Mouse (Mus musculus) intestine, embryonic 15.5 days (tissue): ENCODE results near the gene Carmil3. TPM values are rescaled to one million over a fixed set of nuclear protein-coding genes. Genes with fewer than 3 reads are reported as not detected.

Experiments
- ATAC-seq: fragments of 200-750 bp; cut with Nextera tagmentation; 2 replicates; pipeline ENCODE4 v1.8.0; 2017; ENCODE audit warnings: moderate TSS enrichment, moderate library complexity
- H3K27ac ChIP-seq: fragments of 300-500 bp; sonication (generic); 2 replicates; pipeline ENCODE4 v1.5.1; 2015; ENCODE audit warnings: mild to moderate bottlenecking, inconsistent platforms
- H3K27me3 ChIP-seq: fragments of 300-500 bp; sonication (generic); replicated peaks from 2 replicates; pipeline ENCODE4 v1.6.1; 2015; ENCODE audit warnings: inconsistent platforms
- H3K36me3 ChIP-seq: fragments of 300-500 bp; sonication (generic); 2 replicates; pipeline ENCODE4 v1.6.1; 2015; ENCODE audit warnings: inconsistent platforms
- H3K4me1 ChIP-seq: fragments of 300-500 bp; sonication (generic); replicated peaks from 2 replicates; pipeline ENCODE4 v1.6.1; 2015; ENCODE audit warnings: inconsistent platforms
- H3K4me2 ChIP-seq: fragments of 300-500 bp; sonication (generic); replicated peaks from 2 replicates; pipeline ENCODE4 v1.6.1; 2015; ENCODE audit warnings: mild to moderate bottlenecking, inconsistent platforms
- H3K4me3 ChIP-seq: fragments of 300-500 bp; sonication (generic); replicated peaks from 2 replicates; pipeline ENCODE4 v1.5.1; 2015; ENCODE audit warnings: inconsistent platforms
- H3K9ac ChIP-seq: fragments of 300-500 bp; sonication (generic); 2 replicates; pipeline ENCODE4 v1.6.1; 2015; ENCODE audit warnings: inconsistent platforms
- H3K9me3 ChIP-seq: fragments of 300-500 bp; sonication (generic); 2 replicates; pipeline ENCODE4 v1.6.1; 2016; ENCODE audit warnings: inconsistent platforms
- WGBS: fragments of 180-500 bp; shearing (Covaris S2); methylation state at CpG from one replicate; pipeline ENCODE4 v1.1.7; 2015; 5-methylcytosine and 5-hydroxymethylcytosine counted together
- polyA plus RNA-seq: library from polyadenylated mRNA; unstranded; fragments of >200 nt; fragmentation: Nextera tagmentation; extraction: Ambion mirVana; gene quantifications from 2 replicates; pipeline ENCODE4 v1.2.1, GENCODE M21; 2015

Carmil3 gene
- polyA plus RNA-seq, 1 experiment from 2014 or later = 2.2 TPM

DNA sequence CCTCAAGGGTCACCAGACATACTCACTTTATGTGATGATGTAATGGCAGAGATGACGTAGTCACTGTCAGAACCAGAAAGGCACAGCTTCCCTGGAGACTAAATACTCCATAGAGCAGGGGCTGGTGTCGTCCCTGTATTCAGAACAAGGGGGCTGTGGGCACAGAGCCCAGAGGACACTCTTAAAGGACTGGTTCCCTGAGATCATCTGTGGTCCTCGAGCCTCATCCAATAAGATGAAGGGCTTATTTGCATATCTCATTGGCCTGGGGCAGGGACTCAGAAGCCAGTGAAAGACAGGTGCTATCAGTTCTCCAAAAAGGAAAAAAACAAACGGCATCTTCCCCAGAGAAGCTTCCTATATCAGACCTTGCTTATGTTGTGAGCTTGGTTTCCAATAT is 33.6 kb downstream of the Carmil3 start:
- ATAC-seq = no peak
- no peak overlapping the region for H3K4me3 ChIP-seq
- 49% methylated on average over 4 of the region's 4 CpGs for WGBS
- H3K9ac ChIP-seq = no peak overlapping the region
- no peak overlapping the region for H3K27ac ChIP-seq
- H3K9me3 ChIP-seq = no peaks in the 10 kb centered on the region
- peaks cover 30% of the 10 kb centered on the region for H3K27me3 ChIP-seq
- peaks cover 10% of the 10 kb centered on the region for H3K4me1 ChIP-seq
- no peaks in the 10 kb centered on the region for H3K36me3 ChIP-seq
- H3K4me2 ChIP-seq = no peak overlapping the region

DNA sequence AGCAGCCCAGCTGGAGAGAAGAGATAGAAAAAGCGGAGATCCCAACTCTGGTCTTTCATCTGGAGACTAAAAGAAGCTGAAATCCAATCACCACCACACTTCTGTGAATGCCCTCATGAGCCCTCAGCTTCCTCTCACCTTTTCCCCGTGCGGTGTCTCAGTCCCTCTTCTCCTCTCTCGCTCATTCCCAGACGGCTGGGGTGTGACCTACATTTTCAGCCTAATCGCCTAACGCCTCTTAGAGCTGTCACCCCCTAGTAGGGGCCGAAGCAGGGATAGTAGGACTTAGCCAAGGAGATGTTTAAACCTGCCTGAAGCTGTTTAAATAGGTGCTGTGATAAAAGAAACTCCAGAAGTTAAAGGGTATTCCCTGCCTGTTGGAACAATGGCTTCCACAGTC is 34.3 kb downstream of the Carmil3 start, which contains the start of gene Nrl:
Gene Nrl (minus strand): TSS at position 197 of the 400 bp plus-strand sequence.
- 20% methylated on average over 8 of the region's 8 CpGs for WGBS
- ATAC-seq = no peak
- H3K4me2 ChIP-seq = no peak within 1 kb of the TSS
- H3K9ac ChIP-seq = no peak within 1 kb of the TSS
- H3K4me3 ChIP-seq = no peak within 1 kb of the TSS
- peaks cover 27% of the 10 kb centered on the region for H3K27me3 ChIP-seq
- no peak within 1 kb of the TSS for H3K27ac ChIP-seq
- H3K4me1 ChIP-seq = peaks cover 10% of the 10 kb centered on the region
- H3K9me3 ChIP-seq = no peaks in the 10 kb centered on the region
- no peaks in the 10 kb centered on the region for H3K36me3 ChIP-seq

DNA sequence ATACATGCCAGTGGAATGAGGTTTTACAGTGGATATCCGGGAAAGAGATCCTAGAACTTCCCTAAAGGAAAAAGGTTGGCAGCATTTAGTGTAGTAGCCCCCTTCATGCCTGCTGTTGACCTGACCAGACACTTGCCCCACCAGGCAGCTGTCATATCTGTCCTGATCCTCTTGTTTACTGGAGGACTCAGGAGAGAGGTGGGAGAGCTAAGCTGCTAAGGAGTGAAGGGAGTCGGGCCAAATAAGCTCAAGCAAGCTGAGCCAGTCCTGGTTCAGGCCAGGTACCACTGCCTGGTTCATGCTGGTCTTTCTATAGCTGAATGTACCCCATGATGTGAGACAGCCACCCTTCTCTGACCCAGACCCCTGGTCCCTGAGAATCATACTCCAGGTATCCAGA is 36.2 kb downstream of the Carmil3 start:
- H3K27me3 ChIP-seq = peaks cover 12% of the 10 kb centered on the region
- H3K4me3 ChIP-seq = no peak overlapping the region
- no peak overlapping the region for H3K9ac ChIP-seq
- no peaks in the 10 kb centered on the region for H3K9me3 ChIP-seq
- 74% methylated on average over 2 of the region's 2 CpGs for WGBS
- no peaks in the 10 kb centered on the region for H3K4me1 ChIP-seq
- no peak overlapping the region for H3K4me2 ChIP-seq
- no peaks in the 10 kb centered on the region for H3K36me3 ChIP-seq
- no peak for ATAC-seq
- H3K27ac ChIP-seq = no peak overlapping the region

DNA sequence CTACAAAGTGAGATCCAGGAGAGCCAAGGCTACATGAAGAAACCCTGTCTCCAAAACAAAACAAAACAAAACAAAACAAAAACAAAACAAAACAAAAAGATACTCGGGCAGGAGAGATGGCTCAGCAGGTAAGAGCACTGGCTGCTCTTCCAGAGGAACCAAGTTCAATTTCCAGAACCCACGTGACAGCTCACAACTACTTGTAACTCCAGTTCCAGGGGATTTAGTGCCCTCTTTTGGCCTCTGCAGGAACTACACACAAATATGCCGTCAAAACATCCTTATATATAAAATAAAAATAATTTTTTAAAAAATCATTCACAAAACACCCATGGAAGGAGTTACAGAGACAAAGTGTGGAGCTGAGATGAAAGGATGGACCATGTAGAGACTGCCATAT is 37.5 kb downstream of the Carmil3 start:
- no peak for ATAC-seq
- H3K9me3 ChIP-seq = no peaks in the 10 kb centered on the region
- H3K4me3 ChIP-seq = no peak overlapping the region
- H3K36me3 ChIP-seq = no peaks in the 10 kb centered on the region
- 17% methylated on average over 3 of the region's 3 CpGs for WGBS
- H3K9ac ChIP-seq = no peak overlapping the region
- H3K4me1 ChIP-seq = no peaks in the 10 kb centered on the region
- H3K27ac ChIP-seq = no peak overlapping the region
- no peak overlapping the region for H3K4me2 ChIP-seq
- 0 out of 2 replicates have a peak, but pooled peaks cover 3% of the 10 kb centered on the region for H3K27me3 ChIP-seq

DNA sequence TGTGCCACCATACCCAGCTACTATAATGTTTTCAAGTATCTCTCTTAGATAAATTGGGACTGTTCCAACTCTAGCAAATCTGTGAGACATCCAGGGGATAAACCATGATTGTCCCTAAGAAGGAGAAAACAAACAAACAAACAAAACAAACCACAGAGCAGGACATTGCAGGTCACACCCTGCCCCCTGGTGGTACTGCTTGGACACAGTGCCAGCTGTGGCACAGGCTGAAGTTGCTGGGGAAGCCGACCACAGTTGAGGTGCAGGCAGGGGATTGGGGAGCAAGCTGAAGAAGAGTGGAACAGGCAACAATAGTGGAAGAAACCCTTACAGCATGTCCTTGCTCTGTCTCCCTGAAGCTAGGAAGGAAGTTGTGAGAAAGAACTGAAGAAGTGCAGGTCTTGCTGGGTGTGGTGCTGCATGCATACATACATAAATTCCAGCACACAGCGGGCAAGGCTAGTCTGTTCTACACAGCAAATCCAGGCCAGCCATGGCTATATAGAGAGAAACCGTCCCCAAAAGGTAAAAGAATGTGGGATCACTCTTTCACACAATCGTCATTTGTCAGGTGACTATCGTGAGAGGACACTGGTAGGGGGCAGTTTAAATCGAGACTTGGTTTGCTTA is 45.8 kb downstream of the Carmil3 start:
- no peak overlapping the region for H3K9ac ChIP-seq
- no peak overlapping the region for H3K4me2 ChIP-seq
- no peak overlapping the region for H3K4me3 ChIP-seq
- no peak overlapping the region for H3K27ac ChIP-seq
- H3K9me3 ChIP-seq = no peaks in the 10 kb centered on the region
- ATAC-seq = no peak
- H3K36me3 ChIP-seq = no peaks in the 10 kb centered on the region
- H3K4me1 ChIP-seq = peaks cover 11% of the 10 kb centered on the region
- 44% methylated on average over 6 of the region's 6 CpGs for WGBS
- no peaks in the 10 kb centered on the region for H3K27me3 ChIP-seq

DNA sequence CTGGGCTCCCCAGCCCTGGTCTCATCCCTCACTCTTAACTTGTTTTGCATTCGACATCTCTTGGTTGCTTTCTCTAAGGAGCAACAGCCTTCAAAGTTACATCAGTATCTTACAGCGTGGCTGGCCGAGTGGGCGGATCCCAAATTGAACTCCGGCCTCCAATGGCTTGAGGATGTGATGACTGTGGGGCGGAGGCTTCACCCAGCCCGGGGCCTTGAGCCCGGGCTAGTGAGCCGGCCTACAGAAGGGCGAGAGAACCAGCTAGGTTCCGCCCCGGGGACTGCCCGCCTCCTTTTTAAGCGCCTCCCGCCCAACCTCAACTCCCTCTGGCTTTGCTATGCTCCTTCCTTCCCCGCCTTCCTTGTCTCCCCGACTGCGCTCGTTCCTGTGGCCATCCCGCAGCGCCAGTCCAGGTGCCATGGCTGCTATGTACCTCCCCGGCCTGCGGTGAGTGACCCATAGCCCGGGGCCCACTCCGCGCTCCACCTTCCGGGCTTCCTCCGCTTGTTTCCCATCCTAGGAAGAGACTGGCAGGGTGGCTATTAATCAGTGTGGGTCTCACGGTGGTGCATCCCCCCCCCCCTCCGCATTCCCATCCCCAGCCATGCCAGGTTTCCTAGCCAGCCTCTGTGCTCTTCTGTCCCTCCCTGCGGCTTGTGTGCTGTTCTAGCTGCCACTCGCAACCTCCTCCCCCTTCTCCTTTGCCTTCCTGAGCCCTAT is 49.8 kb downstream of the Carmil3 start, which contains the start of gene Pck2:
Gene Pck2 (plus strand): TSS at position 200 of the 720 bp plus-strand sequence.
- peak; percentile 97 for ATAC-seq
- Histone ChIP-seq H3K4me2 (peak within 1 kb of the TSS; percentile 71), H3K36me3 (peaks cover 17% of the 10 kb centered on the region; the same call in 1 of the 2 replicates), H3K4me1 (peaks cover 15% of the 10 kb centered on the region), H3K27ac (peak within 1 kb of the TSS; percentile 90), H3K9me3 (no peaks in the 10 kb centered on the region), H3K27me3 (no peaks in the 10 kb centered on the region), H3K9ac (peak within 1 kb of the TSS; percentile 60), H3K4me3 (peak within 1 kb of the TSS; percentile 52)
- WGBS = under 1% methylated on average over 32 of the region's 32 CpGs

DNA sequence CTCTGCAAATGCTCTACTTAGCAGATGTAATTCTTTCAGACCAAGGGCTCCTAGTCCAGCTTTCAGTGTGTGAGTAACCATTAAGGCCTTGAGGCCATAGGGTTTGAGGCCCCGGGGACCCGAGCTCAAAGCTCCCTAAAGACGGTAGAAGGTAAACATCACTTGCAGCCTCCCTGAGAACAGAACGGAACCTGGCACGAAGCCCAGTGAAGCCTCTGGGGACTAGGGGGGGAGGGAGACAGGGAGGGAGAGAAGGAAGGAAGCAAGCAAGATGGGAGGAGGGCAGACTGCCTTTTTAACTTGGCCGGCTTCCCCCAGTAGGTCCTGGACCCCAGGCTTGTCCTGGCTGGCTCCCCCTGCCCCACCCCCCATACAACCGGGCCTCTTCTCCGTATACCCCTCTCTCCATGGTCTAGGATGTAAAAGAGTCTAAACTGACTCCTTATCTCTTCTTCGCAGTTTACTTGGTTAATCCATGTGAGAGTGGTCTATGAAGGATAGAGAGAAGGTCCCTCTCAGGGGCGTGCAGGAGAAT is 50.4 kb downstream of the Carmil3 start:
- ATAC-seq = peak; percentile 72
- WGBS = 0% methylated on average over 10 of the region's 10 CpGs
- peak overlapping the region; percentile 52 for H3K4me3 ChIP-seq
- H3K9ac ChIP-seq = peak overlapping the region; percentile 60
- H3K36me3 ChIP-seq = peaks cover 20% of the 10 kb centered on the region; the same call in 1 of the 2 replicates
- no peaks in the 10 kb centered on the region for H3K9me3 ChIP-seq
- H3K27ac ChIP-seq = peak overlapping the region; percentile 90
- no peaks in the 10 kb centered on the region for H3K27me3 ChIP-seq
- H3K4me1 ChIP-seq = peaks cover 15% of the 10 kb centered on the region
- peak overlapping the region; percentile 71 for H3K4me2 ChIP-seq

DNA sequence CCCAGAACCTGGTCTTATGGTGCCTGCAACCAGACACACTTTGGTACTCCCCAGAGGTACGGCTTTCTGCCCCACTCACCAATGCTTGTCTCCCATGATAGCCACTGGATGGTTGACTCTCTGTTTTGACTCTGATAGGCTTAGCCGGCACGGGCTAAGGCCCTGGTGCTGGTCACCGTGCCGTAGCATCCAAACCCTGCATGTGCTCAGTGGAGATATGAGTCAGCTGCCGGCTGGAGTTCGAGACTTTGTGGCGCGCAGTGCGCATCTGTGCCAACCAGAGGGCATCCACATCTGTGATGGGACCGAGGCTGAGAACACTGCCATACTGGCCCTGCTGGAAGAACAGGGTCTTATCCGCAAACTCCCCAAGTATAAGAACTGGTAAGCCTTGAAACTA is 51.8 kb downstream of the Carmil3 start:
- Histone ChIP-seq H3K27me3 (no peaks in the 10 kb centered on the region), H3K4me3 (no peak overlapping the region), H3K4me1 (peaks cover 15% of the 10 kb centered on the region), H3K9ac (no peak overlapping the region), H3K36me3 (peaks cover 28% of the 10 kb centered on the region), H3K27ac (no peak overlapping the region), H3K4me2 (no peak overlapping the region), H3K9me3 (no peaks in the 10 kb centered on the region)
- WGBS = 94% methylated on average over 12 of the region's 12 CpGs
- no peak for ATAC-seq

DNA sequence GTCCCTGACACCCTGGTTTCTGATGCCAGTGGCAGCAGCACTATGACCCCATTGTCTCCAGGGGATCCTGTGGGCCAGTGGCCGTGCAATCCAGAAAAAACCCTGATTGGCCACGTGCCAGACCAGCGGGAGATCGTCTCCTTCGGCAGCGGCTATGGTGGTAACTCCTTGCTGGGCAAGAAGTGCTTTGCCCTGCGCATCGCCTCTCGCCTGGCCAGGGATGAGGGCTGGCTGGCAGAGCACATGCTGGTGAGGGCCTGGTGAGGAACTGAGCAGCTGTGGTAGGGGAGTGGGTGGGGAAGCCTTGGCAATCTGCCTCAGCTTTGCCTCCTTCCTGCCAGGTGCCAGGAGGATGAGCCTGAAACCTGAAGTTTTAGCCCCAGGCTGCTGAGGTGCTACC is 53.9 kb downstream of the Carmil3 start:
- H3K9ac ChIP-seq = no peak overlapping the region
- peaks cover 15% of the 10 kb centered on the region for H3K4me1 ChIP-seq
- H3K27me3 ChIP-seq = no peaks in the 10 kb centered on the region
- no peaks in the 10 kb centered on the region for H3K9me3 ChIP-seq
- H3K4me2 ChIP-seq = no peak overlapping the region
- ATAC-seq = no peak
- WGBS = 85% methylated on average over 9 of the region's 9 CpGs
- no peak overlapping the region for H3K4me3 ChIP-seq
- H3K27ac ChIP-seq = no peak overlapping the region
- peaks cover 41% of the 10 kb centered on the region for H3K36me3 ChIP-seq

DNA sequence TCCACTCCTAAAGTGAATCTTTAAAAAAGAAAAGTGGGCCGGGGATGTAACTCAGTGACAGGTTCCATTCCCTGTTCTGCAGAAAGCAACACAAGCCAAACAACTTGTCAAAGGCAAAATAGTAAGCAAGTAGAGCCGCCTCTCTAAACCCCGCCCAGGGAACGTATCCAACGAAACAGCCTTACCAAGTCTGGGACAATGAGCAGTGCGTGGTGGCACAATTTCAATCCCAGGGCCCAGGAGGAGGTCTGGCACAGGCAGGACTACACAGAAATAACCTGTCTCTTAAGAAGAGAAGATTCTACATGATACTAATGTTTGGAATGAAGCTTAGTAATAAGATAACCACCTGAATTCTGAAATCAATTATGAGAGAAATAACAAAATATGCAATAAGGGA is 59.7 kb downstream of the Carmil3 start:
- H3K27me3 ChIP-seq = no peaks in the 10 kb centered on the region
- 90% methylated on average over 6 of the region's 6 CpGs for WGBS
- H3K4me2 ChIP-seq = no peak overlapping the region
- H3K4me3 ChIP-seq = no peak overlapping the region
- no peak overlapping the region for H3K27ac ChIP-seq
- no peaks in the 10 kb centered on the region for H3K9me3 ChIP-seq
- H3K36me3 ChIP-seq = peaks cover 25% of the 10 kb centered on the region
- H3K4me1 ChIP-seq = no peaks in the 10 kb centered on the region
- no peak for ATAC-seq
- no peak overlapping the region for H3K9ac ChIP-seq

DNA sequence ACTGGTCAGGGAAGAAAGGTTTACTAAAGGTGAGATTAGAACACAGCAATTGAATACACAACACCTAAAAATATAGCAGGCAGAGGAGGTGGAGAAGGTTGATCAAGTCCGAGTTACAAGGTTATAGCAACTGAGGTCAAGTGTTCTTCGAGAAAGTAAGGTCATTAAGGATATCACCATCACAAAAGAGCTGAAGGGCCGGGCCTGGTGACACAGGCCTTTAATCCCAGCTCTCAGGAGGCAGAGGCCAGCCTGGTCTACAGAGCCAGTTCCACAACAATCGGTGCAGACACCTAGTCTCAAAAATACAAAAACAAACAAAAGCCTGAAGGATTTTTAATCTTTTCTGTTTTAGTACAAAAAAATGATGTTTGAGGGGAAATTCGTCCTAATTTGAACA is 60.9 kb downstream of the Carmil3 start:
- Histone ChIP-seq H3K9me3 (no peaks in the 10 kb centered on the region), H3K27ac (no peak overlapping the region), H3K27me3 (no peaks in the 10 kb centered on the region), H3K4me1 (no peaks in the 10 kb centered on the region), H3K9ac (no peak overlapping the region), H3K4me2 (no peak overlapping the region), H3K4me3 (no peak overlapping the region), H3K36me3 (peaks cover 17% of the 10 kb centered on the region)
- WGBS = 74% methylated on average over 5 of the region's 5 CpGs
- no peak for ATAC-seq

DNA sequence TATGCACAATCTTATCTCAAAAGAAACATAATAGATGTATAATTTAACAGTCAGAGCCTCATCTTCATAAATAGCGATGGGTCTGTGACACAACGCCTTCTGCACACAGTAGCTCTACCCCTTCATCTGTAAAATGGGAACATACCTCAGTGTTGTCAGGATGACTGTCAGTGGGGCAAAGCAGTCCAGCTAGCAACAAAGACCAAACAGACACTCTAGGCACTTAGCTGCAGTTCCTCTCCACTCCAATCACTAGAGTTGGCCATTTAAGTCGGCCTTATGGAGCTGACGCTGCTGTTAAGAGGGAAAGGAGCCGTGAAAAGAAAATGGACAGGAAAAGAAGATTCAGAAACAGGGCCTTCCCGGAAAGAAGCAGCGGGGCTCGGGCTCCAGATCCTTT is 61.3 kb downstream of the Carmil3 start:
- no peak overlapping the region for H3K27ac ChIP-seq
- peaks cover 14% of the 10 kb centered on the region for H3K36me3 ChIP-seq
- H3K9ac ChIP-seq = no peak overlapping the region
- H3K4me1 ChIP-seq = no peaks in the 10 kb centered on the region
- ATAC-seq = no peak
- H3K9me3 ChIP-seq = no peaks in the 10 kb centered on the region
- 89% methylated on average over 8 of the region's 8 CpGs for WGBS
- no peak overlapping the region for H3K4me3 ChIP-seq
- no peak overlapping the region for H3K4me2 ChIP-seq
- H3K27me3 ChIP-seq = no peaks in the 10 kb centered on the region
